ENCODE assay signal across 31 mouse cellular contexts in the genomic region with DNA sequence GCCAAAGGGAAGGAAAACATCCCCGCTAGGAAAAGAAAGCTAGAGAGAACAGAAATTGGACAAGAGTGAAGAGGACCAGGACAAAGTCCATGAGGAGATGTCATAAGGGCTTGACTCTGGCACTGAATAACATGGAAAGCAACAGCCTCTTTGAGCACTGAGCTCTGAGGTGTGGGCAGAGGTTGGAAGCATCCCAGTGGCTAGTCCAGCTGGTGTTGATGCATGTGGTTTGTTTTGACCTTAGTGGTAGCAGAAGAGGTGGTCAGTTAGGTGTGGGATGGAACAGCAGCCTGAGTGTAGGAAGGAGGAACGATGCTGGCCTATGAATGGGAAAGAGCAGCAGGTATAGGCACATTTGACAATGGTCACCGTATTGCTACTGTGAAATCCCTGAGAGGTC.
"Had no signal": no experiment of that assay in that cellular context is flagged by ENCODE, and none has a peak within 500 bp of the region (broad histone marks: within the 10 kb centered on the region; RNA-seq: fewer than 3 reads in every experiment).

No protein-coding gene starts in this region.

- H3K27me3 ChIP-seq: limb, embryonic 12.5 days; limb, embryonic 13.5 days; limb, embryonic 15.5 days; liver, embryonic 12.5 days; liver, embryonic 13.5 days; liver, embryonic 15.5 days; lung, embryonic 15.5 days; megakaryocyte, embryonic 14.5 days; midbrain, embryonic 12.5 days; midbrain, embryonic 15.5 days; neural tube, embryonic 12.5 days; neural tube, embryonic 13.5 days had no signal

- DNase-seq: left cerebral cortex, postnatal 4 days; liver; liver, embryonic 13.5 days; liver, postnatal 0 days; lung, adult 18-20 months; lung, adult 2 months; lung, embryonic 14.5 days; lung, postnatal 10 days; lung, postnatal 14 days; lung, postnatal 36 days; lung, postnatal 4 days; midbrain, embryonic 14.5 days had no signal

- H3K4me3 ChIP-seq: left cerebral cortex, adult 2 months; limb, embryonic 10.5 days; limb, embryonic 12.5 days; limb, embryonic 13.5 days; limb, embryonic 15.5 days; liver, embryonic 12.5 days; liver, embryonic 13.5 days; liver, embryonic 15.5 days; lung, embryonic 15.5 days; megakaryocyte, embryonic 14.5 days; midbrain, embryonic 10.5 days; midbrain, embryonic 12.5 days; midbrain, embryonic 15.5 days; myocyte; neural tube, embryonic 12.5 days; neural tube, embryonic 13.5 days had no signal

- H3K27ac ChIP-seq: left cerebral cortex, adult 2 months; limb, embryonic 10.5 days; limb, embryonic 12.5 days; limb, embryonic 13.5 days; limb, embryonic 15.5 days; liver, embryonic 12.5 days; liver, embryonic 13.5 days; liver, embryonic 14.5 days; liver, embryonic 15.5 days; lung, embryonic 15.5 days; macrophage; midbrain, embryonic 10.5 days; midbrain, embryonic 12.5 days; midbrain, embryonic 15.5 days; neural tube, embryonic 12.5 days; neural tube, embryonic 13.5 days had no signal

- H3K9me3 ChIP-seq: limb, embryonic 10.5 days; limb, embryonic 12.5 days; limb, embryonic 13.5 days; limb, embryonic 15.5 days; liver, embryonic 12.5 days; liver, embryonic 13.5 days; liver, embryonic 15.5 days; lung, embryonic 15.5 days; megakaryocyte, embryonic 14.5 days; midbrain, embryonic 10.5 days; midbrain, embryonic 12.5 days; midbrain, embryonic 15.5 days; neural tube, embryonic 12.5 days; neural tube, embryonic 13.5 days had no signal

- H3K4me2 ChIP-seq: limb, embryonic 12.5 days; limb, embryonic 13.5 days; limb, embryonic 15.5 days; liver, embryonic 12.5 days; liver, embryonic 13.5 days; liver, embryonic 15.5 days; lung, embryonic 14.5 days; lung, embryonic 15.5 days; midbrain, embryonic 12.5 days; midbrain, embryonic 15.5 days; neural tube, embryonic 12.5 days; neural tube, embryonic 13.5 days had no signal

- H3K9ac ChIP-seq: limb, embryonic 12.5 days; limb, embryonic 13.5 days; limb, embryonic 15.5 days; liver, embryonic 12.5 days; liver, embryonic 13.5 days; liver, embryonic 14.5 days; liver, embryonic 15.5 days; liver, postnatal 0 days; lung, embryonic 14.5 days; lung, embryonic 15.5 days; midbrain, embryonic 12.5 days; midbrain, embryonic 15.5 days; neural tube, embryonic 12.5 days; neural tube, embryonic 13.5 days had no signal

- ATAC-seq: liver, embryonic 12.5 days; liver, postnatal 0 days; lung, postnatal 0 days; midbrain, embryonic 15.5 days; midbrain, embryonic 16.5 days had no signal

- H3K4me1 ChIP-seq: limb, embryonic 12.5 days; limb, embryonic 13.5 days; limb, embryonic 15.5 days; liver, embryonic 12.5 days; liver, embryonic 13.5 days; liver, embryonic 15.5 days; lung, embryonic 15.5 days; midbrain, embryonic 10.5 days; midbrain, embryonic 12.5 days; midbrain, embryonic 15.5 days; neural tube, embryonic 12.5 days; neural tube, embryonic 13.5 days had no signal
